Mouse (Mus musculus) gastrocnemius, postnatal 25 days (tissue): ENCODE results near the gene Mrgprx1. TPM values are rescaled to one million over a fixed set of nuclear protein-coding genes. Genes with fewer than 3 reads are reported as not detected.

ENCODE experiments used
- DNase-seq: peaks from one replicate; pipeline ENCODE4 v3.0.0; 2022
- long read RNA-seq, 2 experiments: library from polyadenylated mRNA; stranded (forward); transcript quantifications; one replicate each; pipeline ENCODE4 v2.0.0; 2021
- total RNA-seq, 2 experiments: library from RNA; stranded (reverse); gene quantifications; 1 replicate in 1 of 2; 2 replicates in 1 of 2; pipeline ENCODE4 v1.2.3; 2021

The Mrgprx1 gene
- not detected for total RNA-seq
- long read RNA-seq, experiment 1 = 0 reads
- long read RNA-seq, experiment 2 = 0 reads

DNA sequence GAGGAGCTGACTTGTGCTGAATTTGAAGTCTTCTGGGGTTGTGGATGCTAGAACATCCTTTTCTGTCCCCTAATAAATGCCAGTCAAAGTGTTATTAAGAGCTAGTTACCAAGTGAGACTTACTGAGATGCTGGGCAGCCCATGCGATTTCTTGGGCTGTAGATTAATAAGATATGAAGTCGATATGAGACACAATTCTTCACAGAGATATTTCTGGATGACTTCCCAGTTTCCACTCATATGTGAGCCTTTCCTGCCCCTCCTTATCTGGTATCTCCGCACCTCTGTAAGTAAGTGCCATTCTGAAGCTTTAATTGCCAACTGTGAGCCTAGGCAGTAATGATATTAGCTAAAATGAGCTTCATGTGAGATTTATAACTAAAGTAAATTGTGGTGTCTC, at the start of gene Mrgprx1:
Gene Mrgprx1 (minus strand): TSS at position 101 of the 400 bp plus-strand sequence.
- DNase-seq = no peak

DNA sequence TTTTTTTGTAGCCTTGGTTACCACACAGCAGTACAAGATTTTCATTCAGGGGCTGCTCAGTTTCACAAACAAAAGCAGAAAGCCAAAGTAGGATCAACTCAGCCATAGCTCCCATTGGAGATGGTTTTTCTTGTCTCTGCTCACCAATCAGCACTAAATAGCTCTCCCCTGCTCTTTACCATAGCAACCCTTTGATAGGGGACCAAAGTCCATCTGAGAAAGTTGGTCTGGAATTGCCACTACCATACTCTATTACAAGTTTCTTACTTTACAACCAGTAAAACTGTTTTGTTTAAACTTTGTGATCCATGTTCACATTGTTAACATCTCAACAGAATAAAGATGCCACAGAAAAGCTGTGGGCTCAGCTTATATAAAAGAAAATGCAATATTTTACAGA, 48.1 kb upstream of the Mrgprx1 start:
- DNase-seq = no peak

- no peak for DNase-seq
These were observed 19.2 kb upstream of the Mrgprx1 start for GRCm38 (mm10) chr7:48046475-48047185.

- no peak for DNase-seq
These were observed 16.6 kb upstream of the Mrgprx1 start for GRCm38 (mm10) chr7:48044046-48044445.

GRCm38 (mm10) chr7:48017874-48018273, 9.5 kb downstream of the Mrgprx1 start:
- DNase-seq = no peak

- DNase-seq = no peak
These were observed 31.7 kb downstream of the Mrgprx1 start for GRCm38 (mm10) chr7:47995689-47996088.

GRCm38 (mm10) chr7:47986752-47987151, 40.6 kb downstream of the Mrgprx1 start:
- no peak for DNase-seq

GRCm38 (mm10) chr7:47981995-47982394, 45.4 kb downstream of the Mrgprx1 start, which contains the start of gene Mrgpra4:
Mrgpra4 (minus strand) TSS chr7:47982095.
- DNase-seq = no peak

Other genes with a start within 250 kb of the Mrgprx1 start
- gene Mrgpra4, start 45.5 kb downstream of the Mrgprx1 start, total RNA-seq = not detected
- not detected for gene Mrgprb5, start 141.4 kb upstream of the Mrgprx1 start, total RNA-seq
- not detected for gene Mrgprb4, start 171.7 kb upstream of the Mrgprx1 start, total RNA-seq